Mouse (Mus musculus): ENCODE measurements at regions not wholly inside any gene's neighbourhood (a gene's known extent, or its start where the extent isn't known, plus 50 kb on each side); places are given as distances from the start of the nearest gene placed in this dataset.
A peak's percentile ranks its signal among the peaks of the same experiment; 100 is the strongest.

GRCm38 (mm10) chr11:79827034-79827433 lies 135.2 kb downstream of the Utp6 start:
- ATAC-seq (replicated peaks; ENCODE audit: poor library complexity): no peak

- ATAC-seq (replicated peaks; ENCODE audit: poor library complexity): no peak
Observed at GRCm38 (mm10) chr11:79825881-79826280, 136.3 kb downstream of the Utp6 start.

DNA sequence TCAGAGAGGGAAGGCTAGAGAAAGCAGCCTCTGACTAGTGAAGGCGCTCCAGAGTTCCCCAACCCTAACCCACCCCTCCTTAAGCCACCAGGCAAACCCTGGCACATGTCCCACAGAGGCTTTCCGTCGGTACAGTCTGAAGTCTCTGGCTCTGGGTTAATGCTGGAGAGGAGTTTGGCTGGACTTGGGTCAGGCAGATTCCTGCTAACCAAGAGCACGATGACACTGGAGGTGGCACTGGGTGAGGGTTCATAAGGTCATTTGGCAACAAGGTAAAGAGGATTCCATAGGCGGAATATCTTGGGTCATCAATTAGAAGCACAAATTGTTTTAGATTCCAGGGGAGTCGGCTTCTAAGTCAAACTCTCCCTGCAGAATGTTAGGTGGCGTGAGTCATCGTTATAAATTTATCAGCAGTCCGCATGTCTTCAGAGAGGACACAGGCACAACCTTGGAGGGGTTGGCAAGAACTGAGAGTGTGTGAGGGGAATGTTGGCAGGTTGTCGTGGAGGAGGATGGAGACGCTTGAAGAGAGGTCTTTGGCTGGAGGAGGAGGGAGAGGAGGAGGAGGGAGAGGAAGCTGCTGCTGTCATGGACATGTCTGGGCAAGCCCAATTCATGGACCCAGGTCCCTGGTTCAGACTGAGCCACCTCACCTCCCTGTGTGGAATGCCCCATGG lies 138.4 kb downstream of the Utp6 start:
- no peak for ATAC-seq (replicated peaks; ENCODE audit: poor library complexity)

- no peak for ATAC-seq (replicated peaks; ENCODE audit: poor library complexity)
Observed at GRCm38 (mm10) chr11:79821986-79822385, 140.2 kb downstream of the Utp6 start.

DNA sequence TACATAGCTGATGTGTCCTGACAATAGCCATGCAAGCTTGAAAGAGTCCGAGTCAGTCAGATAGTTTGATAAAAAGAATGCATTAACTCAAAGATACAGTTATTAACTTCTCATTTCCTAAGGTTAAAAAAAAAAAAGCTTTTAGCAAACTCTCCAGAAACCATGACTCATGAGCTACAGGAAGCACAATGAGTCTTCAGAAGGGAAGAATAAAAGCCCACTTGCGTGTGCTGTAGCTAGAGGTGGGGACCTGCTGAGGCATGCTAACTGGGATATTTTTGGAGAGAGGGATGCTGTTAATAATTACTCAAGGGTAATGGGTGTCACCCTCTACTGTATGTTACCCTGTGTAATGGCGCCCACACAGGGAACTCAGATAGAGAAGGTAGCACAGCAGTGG lies 147.0 kb downstream of the Utp6 start:
- no peak for ATAC-seq (replicated peaks; ENCODE audit: poor library complexity)

GRCm38 (mm10) chr11:79806911-79807466 lies 155.2 kb downstream of the Utp6 start:
- peak; percentile 88 for ATAC-seq (replicated peaks; ENCODE audit: poor library complexity)

- ATAC-seq (replicated peaks; ENCODE audit: poor library complexity): no peak
Observed at GRCm38 (mm10) chr11:79806417-79806816, 155.8 kb downstream of the Utp6 start.

DNA sequence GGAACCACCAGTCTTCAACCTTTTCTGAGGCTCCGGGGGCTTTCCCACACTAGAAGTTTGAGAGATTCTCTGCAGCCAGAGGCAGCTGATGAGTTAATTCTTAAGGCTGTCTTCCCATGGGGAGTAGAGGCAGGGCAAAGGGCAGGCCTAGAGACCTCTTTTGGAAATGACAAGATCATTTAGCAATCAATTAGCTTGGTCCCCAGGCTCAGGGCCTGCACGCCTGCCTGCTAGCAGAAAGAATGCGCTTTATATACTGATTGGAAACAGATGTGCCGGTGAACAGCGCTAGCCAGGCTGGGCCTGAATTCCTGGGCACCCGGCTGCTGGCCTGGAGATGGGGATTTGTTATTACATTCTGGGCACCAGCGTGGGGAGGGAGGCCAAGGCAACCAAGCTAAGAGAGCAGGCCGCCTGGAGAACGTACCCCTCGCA lies 156.2 kb downstream of the Utp6 start:
- no peak for ATAC-seq (replicated peaks; ENCODE audit: poor library complexity)

DNA sequence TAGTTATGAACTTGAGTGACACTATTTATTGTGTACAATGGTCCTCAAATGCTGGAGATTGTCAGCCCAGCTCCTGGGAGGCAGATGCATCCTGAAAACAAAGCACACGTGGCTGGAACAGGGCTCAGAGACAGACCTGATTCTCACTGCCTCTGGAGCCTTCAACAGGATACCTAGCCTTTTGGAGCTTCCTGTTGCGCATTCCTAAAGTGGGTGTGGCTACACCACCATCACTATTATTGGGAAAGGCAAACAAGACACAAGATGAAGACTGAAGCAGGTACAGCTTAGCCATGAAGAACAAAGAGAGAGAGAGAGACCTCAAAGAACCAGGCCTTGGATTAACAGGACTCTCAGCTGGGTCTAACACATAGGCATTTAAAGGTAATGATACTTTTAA lies 158.2 kb downstream of the Utp6 start:
- ATAC-seq (replicated peaks; ENCODE audit: poor library complexity): no peak

DNA sequence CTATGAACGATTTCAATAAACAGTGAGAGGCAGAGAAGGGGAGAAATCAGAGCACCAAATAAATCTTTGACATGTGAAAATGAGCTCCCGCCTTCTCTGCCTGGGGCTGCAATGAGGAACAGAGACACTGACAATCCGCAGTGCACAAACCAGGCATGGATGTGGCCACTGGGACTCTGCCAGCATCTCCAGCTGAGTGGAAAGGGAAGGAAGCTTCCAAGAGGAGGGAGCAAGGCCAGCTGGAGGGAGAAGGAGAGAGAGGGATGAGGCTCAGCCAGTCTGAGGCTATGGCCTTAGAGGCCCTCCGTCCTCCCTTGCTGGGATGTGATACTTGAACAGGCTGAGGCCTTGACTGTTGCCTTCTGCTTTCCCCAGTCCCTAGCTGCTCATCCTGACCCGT lies 159.2 kb downstream of the Utp6 start:
- ATAC-seq (replicated peaks; ENCODE audit: poor library complexity): no peak

GRCm38 (mm10) chr11:79802566-79802965 lies 159.6 kb downstream of the Utp6 start:
- no peak for ATAC-seq (replicated peaks; ENCODE audit: poor library complexity)

DNA sequence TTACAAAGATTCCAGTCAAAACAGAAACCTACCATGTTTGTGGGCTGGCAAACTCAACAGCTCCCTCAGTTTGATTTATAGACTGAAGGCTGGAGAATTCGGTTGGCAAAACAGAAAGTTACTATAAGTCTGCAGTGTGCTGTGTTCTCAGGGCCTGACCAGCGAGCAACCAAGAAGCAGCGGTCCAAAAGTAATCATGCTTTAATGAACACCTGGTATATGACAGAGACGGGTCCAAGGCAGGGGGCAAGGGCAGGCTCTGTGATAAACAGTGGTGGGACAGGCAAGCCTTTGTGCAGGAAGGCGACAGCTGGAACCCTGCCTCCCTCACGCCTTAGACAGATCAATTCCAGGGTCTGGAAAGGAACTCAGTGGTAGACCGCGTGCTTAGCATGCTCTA lies 161.9 kb downstream of the Utp6 start:
- ATAC-seq (replicated peaks; ENCODE audit: poor library complexity): no peak

- no peak for ATAC-seq (replicated peaks; ENCODE audit: poor library complexity)
Observed at GRCm38 (mm10) chr11:79788251-79788741, 173.9 kb downstream of the Utp6 start.

DNA sequence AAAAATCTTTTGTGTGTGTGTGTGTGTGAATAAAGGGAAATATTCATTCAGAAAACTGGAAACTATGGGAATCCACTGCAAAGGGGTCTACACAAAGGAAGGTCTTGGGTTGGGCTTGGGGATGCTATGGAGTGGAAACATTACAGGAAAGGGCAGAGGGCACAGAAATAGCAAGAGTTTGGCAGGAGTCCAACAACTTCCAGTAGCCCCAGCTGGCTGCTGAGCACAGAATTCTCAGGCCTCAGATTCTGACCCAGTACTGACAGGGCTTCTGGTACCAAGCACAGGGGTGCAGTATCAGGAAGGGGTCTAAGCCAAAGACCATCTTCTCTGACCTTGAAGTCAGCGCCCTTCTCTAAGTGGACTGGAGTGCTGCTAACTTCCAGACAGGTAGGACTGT lies 174.4 kb downstream of the Utp6 start:
- ATAC-seq (replicated peaks; ENCODE audit: poor library complexity): no peak

- no peak for ATAC-seq (replicated peaks; ENCODE audit: poor library complexity)
Observed at GRCm38 (mm10) chr11:79784071-79784470, 178.1 kb downstream of the Utp6 start.

- ATAC-seq (replicated peaks; ENCODE audit: poor library complexity): no peak
Observed at GRCm38 (mm10) chr11:79781966-79782365, 180.2 kb downstream of the Utp6 start.

DNA sequence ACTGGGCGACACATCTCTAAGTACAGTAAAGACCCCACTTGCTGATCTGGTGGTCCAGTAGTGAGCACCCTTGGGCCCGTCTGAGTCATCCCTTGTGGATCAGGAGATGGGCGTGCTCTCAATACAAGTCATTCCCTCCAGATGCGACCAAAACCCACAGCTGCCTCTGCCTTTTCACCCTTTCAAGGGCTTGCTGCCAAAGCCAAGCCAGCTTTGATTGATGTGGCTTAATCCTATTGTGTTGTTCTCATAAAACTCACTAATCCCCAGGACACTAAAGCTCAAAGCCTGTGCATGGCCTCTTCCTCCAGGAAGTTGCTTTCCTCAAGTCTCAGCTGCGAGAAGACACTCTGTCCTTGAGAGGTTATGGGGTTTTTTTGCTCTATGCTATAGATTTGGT lies 182.4 kb downstream of the Utp6 start:
- no peak for ATAC-seq (replicated peaks; ENCODE audit: poor library complexity)

DNA sequence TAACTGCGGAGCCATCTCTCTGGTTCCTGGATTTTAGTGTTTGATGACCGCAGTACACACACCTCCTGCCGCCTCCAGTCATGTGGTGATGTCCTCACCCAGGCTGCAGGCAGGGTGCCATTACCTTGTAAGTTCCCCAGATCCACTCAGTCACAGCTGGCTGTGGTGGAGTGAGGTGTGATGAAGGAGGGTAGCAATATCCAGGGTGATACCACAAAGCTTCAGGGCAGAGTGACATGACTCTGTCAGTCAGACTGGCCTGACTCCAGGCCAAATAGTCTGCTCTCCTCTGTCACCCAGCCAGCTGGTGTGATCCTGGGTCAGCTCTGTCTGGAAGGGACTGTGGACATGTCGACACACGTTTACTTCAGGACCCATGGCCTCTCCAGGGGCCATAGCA lies 183.7 kb downstream of the Utp6 start:
- ATAC-seq (replicated peaks; ENCODE audit: poor library complexity): 0 out of 2 replicates have a peak, but pooled peaks have one; percentile 9

DNA sequence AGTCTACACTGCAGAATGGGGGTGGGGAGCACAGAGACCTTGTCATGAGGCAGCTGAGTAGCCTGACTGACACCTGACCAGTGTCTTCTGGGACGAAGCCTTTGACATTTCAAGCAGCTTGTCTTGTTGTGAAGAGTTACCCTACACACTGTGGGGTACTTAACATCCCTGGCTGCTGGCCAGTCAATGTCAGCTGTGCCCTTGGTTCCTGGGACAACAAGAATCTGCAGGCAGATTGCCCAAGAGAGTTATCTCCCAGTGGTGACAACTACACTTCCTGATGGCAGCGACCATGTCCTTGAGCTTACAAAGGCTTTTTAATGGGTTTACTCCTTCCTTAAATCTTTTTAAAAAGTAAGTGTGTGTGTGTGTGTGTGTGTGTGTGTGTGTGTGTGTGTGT lies 184.2 kb downstream of the Utp6 start:
- peak; percentile 52 for ATAC-seq (replicated peaks; ENCODE audit: poor library complexity)

GRCm38 (mm10) chr11:79776577-79776976 lies 185.6 kb downstream of the Rab11fip4 start:
- no peak for ATAC-seq (replicated peaks; ENCODE audit: poor library complexity)

DNA sequence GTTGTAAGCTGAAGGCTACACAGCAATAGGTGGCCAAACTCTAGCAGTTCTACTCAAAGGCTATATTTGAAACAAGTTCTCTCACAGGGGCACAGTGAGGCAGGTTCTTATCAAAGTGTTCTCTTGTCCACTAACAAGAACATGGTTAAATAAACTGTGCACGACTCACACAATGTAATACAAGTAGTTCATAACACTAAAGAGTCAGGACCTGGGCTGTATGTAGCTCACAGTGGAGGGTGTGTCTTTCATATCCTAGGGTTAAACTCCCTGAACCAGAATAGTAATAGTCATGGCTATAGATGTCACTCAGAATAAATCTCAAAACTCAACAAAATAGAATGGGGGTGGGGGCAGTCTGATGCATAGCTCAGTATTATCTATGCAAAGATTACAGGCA lies 182.7 kb downstream of the Rab11fip4 start:
- ATAC-seq (replicated peaks; ENCODE audit: poor library complexity): no peak

DNA sequence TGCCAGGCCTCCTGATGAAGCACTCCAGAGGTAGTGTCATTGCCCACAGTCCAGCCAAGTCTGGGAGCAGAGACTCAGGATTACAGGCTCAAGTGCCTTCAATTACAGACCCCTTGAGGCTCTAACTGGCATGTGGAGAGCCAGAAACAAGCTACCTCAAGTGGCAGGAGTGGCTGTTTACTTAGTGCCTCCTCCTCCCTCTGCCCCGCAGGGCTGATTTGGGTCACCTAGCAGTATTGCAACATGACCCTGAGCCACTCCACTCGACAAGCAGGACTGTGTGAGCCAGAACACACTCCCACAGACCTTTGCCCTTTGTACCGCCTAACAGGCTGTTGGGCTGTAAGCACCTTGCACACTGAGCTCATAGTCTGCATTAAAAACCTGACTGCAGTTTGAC lies 180.4 kb downstream of the Rab11fip4 start:
- no peak for ATAC-seq (replicated peaks; ENCODE audit: poor library complexity)

DNA sequence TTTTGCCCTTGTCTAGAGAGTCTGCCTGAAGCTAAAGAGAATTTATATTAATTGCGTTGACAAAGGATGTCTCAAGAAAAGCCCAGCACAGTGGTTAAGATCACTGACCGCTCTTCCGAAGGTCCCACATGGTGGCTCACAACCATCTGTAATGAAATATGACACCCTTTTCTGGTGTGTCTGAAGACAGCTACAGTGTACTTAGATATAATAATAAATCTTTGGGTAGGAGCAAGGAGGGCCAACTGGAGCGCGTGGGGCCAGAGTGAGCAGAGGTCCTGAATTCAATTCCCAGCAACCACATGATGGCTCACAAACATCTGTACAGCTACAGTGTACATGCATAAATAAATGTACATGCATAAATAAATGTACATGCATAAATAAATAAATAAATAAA lies 176.1 kb downstream of the Rab11fip4 start:
- no peak for ATAC-seq (replicated peaks; ENCODE audit: poor library complexity)
